Mouse (Mus musculus): ENCODE results near the gene Asic1. TPM values are rescaled to one million over a fixed set of nuclear protein-coding genes. Genes with fewer than 3 reads are reported as not detected.

Asic1 gene
- polyA plus RNA-seq, 2 experiments = 1.4 to 3.4 TPM

DNA sequence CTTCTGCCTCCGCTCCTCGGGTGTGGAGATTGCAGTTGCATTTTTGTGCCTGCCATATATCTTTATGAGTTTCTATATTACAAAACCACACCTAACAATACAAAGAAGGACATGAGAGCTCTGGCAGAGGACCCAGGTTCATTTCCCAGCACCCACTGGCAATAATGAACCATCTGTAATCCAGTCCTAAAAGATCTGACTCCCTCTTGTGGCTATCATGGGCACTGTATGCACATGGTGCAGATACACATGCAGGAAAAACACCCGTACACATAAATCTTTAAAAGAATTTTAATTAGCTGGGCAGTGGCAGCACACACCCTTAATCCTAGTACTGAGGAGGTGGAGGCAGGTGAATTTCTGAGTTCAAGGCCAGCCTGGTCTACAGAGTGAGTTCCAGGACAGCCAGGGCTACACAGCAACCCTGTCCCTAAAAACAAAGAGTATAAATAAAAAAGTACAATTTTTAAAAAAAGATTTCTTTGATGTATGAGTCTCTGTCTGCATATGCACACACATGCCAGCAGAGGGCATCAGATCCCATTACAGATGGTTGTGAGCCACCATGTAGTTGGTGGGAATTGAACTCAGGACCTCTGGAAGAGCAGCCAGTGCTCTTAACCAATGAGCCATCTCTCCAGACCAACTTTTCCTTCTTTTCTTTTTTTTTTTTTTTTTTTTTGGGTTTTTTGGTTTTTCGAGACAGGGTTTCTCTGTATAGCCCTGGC, 59.1 kb downstream of the Asic1 start:
- ATAC-seq (ENCODE audit: low FRiP score, low read depth) = no peak
- Histone ChIP-seq H3K4me1 (ENCODE audit: control insufficient read depth, insufficient read depth, low read length) (peaks cover 7% of the 10 kb centered on the region; the same call in 1 of the 2 replicates), H3K9me3 (ENCODE audit: control insufficient read depth, low read length) (no peaks in the 10 kb centered on the region), H3K36me3 (ENCODE audit: control insufficient read depth, insufficient read depth, low read length) (peaks cover 34% of the 10 kb centered on the region), H3K27ac (replicated peaks; ENCODE audit: low read depth, low read length) (no peak overlapping the region), H3K27me3 (ENCODE audit: control insufficient read depth, insufficient read depth, low read length) (no peaks in the 10 kb centered on the region), H3K9ac (ENCODE audit: low read depth, low read length, severe bottlenecking) (no peak overlapping the region), H3K4me3 (replicated peaks; ENCODE audit: low read length) (no peak overlapping the region), H3K4me2 (replicated peaks; ENCODE audit: low read depth, low read length, severe bottlenecking) (no peak overlapping the region)
- WGBS = 96% methylated on average over 3 of the region's 4 CpGs
- no peak for TF ChIP-seq POLR2A (IDR thresholded peaks at IDR 0.05; ENCODE audit: borderline replicate concordance, extremely low read depth, insufficient read depth, insufficient read length)
- no peak for DNase-seq (ENCODE audit: low spot score)

DNA sequence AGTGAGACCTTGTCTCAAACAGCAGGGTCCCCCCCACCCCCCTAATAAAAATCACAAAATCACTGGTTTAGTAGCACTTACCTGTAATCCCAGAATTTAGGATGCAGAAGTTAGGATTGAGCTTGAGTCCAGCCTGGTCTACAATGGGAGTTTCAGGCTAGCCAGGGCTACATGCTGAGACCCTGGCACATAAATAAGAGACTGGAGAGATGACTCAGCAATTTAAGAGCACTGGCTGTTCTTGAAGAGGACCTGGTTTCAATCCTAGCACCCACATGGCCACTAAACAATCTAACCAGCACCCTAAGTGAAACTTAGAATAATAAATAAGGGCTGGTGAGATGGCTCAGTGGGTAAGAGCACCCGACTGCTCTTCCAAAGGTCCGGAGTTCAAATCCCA, 61.0 kb downstream of the Asic1 start:
- H3K4me3 ChIP-seq (replicated peaks; ENCODE audit: low read length) = no peak overlapping the region
- no peaks in the 10 kb centered on the region for H3K27me3 ChIP-seq (ENCODE audit: control insufficient read depth, insufficient read depth, low read length)
- no peak for TF ChIP-seq POLR2A (IDR thresholded peaks at IDR 0.05; ENCODE audit: borderline replicate concordance, extremely low read depth, insufficient read depth, insufficient read length)
- no peak for DNase-seq (ENCODE audit: low spot score)
- WGBS = 95% methylated on average over 2 of the region's 2 CpGs
- H3K9ac ChIP-seq (ENCODE audit: low read depth, low read length, severe bottlenecking) = no peak overlapping the region
- H3K4me2 ChIP-seq (replicated peaks; ENCODE audit: low read depth, low read length, severe bottlenecking) = no peak overlapping the region
- H3K27ac ChIP-seq (replicated peaks; ENCODE audit: low read depth, low read length) = no peak overlapping the region
- no peak for ATAC-seq (ENCODE audit: low FRiP score, low read depth)
- peaks cover 52% of the 10 kb centered on the region for H3K36me3 ChIP-seq (ENCODE audit: control insufficient read depth, insufficient read depth, low read length)
- no peaks in the 10 kb centered on the region for H3K4me1 ChIP-seq (ENCODE audit: control insufficient read depth, insufficient read depth, low read length)
- H3K9me3 ChIP-seq (ENCODE audit: control insufficient read depth, low read length) = no peaks in the 10 kb centered on the region

DNA sequence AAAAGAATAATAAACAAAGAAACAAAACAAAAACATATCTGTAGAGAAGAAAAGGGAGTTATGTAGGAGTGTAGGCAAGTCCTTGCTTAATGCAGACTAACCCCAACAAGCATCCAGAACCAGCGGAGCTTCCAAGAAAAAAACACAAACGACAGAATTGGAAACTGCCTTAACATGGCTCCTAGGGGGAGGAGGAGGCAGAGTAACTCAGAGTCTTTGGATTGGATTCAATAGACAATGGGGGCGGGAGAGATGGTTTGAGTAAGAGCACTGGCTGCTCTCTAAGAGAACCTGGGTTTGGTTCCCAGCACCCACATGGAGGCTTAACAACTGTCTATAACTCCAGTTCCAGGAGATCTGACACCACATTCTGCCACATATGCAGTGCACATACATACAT, 61.5 kb downstream of the Asic1 start:
- H3K36me3 ChIP-seq (ENCODE audit: control insufficient read depth, insufficient read depth, low read length) = peaks cover 57% of the 10 kb centered on the region
- ATAC-seq (ENCODE audit: low FRiP score, low read depth) = no peak
- H3K27me3 ChIP-seq (ENCODE audit: control insufficient read depth, insufficient read depth, low read length) = no peaks in the 10 kb centered on the region
- H3K4me2 ChIP-seq (replicated peaks; ENCODE audit: low read depth, low read length, severe bottlenecking) = no peak overlapping the region
- TF ChIP-seq POLR2A (IDR thresholded peaks at IDR 0.05; ENCODE audit: borderline replicate concordance, extremely low read depth, insufficient read depth, insufficient read length) = no peak
- no peak overlapping the region for H3K4me3 ChIP-seq (replicated peaks; ENCODE audit: low read length)
- no peak overlapping the region for H3K27ac ChIP-seq (replicated peaks; ENCODE audit: low read depth, low read length)
- no peak overlapping the region for H3K9ac ChIP-seq (ENCODE audit: low read depth, low read length, severe bottlenecking)
- no peak for DNase-seq (ENCODE audit: low spot score)
- 95% methylated on average over 3 of the region's 3 CpGs for WGBS
- no peaks in the 10 kb centered on the region for H3K4me1 ChIP-seq (ENCODE audit: control insufficient read depth, insufficient read depth, low read length)
- no peaks in the 10 kb centered on the region for H3K9me3 ChIP-seq (ENCODE audit: control insufficient read depth, low read length)

DNA sequence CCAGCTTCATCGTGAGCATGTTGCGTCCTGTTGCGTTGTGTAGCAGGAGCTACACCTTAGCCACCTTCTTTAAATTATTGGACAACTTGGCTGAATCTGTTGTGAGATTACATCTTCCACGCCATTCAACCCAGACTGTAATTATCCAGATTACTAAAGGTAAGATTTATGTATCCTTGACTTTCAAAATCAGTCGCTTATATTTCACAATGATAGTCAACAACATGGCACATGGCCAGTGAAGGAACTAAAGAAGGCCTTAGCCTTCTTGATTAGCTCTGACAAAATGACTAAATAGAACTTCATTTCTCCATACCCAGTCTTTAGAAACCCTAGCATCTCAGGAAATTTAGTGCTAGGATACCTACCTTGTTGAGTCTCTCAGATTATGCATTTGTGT, 63.0 kb downstream of the Asic1 start:
- no peak overlapping the region for H3K4me3 ChIP-seq (replicated peaks; ENCODE audit: low read length)
- no peak overlapping the region for H3K27ac ChIP-seq (replicated peaks; ENCODE audit: low read depth, low read length)
- H3K36me3 ChIP-seq (ENCODE audit: control insufficient read depth, insufficient read depth, low read length) = peaks cover 62% of the 10 kb centered on the region
- 90% methylated on average over 5 of the region's 5 CpGs for WGBS
- no peak overlapping the region for H3K9ac ChIP-seq (ENCODE audit: low read depth, low read length, severe bottlenecking)
- H3K4me2 ChIP-seq (replicated peaks; ENCODE audit: low read depth, low read length, severe bottlenecking) = no peak overlapping the region
- DNase-seq (ENCODE audit: low spot score) = no peak
- no peaks in the 10 kb centered on the region for H3K9me3 ChIP-seq (ENCODE audit: control insufficient read depth, low read length)
- no peak for ATAC-seq (ENCODE audit: low FRiP score, low read depth)
- H3K4me1 ChIP-seq (ENCODE audit: control insufficient read depth, insufficient read depth, low read length) = no peaks in the 10 kb centered on the region
- no peak for TF ChIP-seq POLR2A (IDR thresholded peaks at IDR 0.05; ENCODE audit: borderline replicate concordance, extremely low read depth, insufficient read depth, insufficient read length)
- no peaks in the 10 kb centered on the region for H3K27me3 ChIP-seq (ENCODE audit: control insufficient read depth, insufficient read depth, low read length)

DNA sequence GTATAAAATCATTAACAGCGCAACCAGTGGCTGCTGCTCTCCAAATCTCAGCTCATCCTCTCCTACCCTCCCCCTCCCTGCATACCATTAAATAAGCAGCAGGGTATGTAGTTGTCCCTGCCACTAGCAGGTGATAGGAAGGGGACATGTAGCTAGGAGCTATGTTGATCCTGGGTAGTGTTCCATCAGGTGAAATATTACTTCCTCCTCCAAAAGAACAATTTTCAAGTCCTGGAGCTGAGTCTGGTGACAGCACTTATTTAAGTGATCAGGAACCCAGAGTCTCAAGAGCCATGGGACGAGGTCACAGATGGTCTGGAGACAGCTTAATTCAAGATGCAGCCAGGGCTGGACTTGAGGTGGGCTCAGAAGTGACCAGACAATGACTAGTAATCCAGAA, 65.5 kb downstream of the Asic1 start:
- no peaks in the 10 kb centered on the region for H3K9me3 ChIP-seq (ENCODE audit: control insufficient read depth, low read length)
- no peak overlapping the region for H3K27ac ChIP-seq (replicated peaks; ENCODE audit: low read depth, low read length)
- no peaks in the 10 kb centered on the region for H3K27me3 ChIP-seq (ENCODE audit: control insufficient read depth, insufficient read depth, low read length)
- ATAC-seq (ENCODE audit: low FRiP score, low read depth) (no peak), DNase-seq (ENCODE audit: low spot score) (no peak)
- no peak for TF ChIP-seq POLR2A (IDR thresholded peaks at IDR 0.05; ENCODE audit: borderline replicate concordance, extremely low read depth, insufficient read depth, insufficient read length)
- no peak overlapping the region for H3K4me2 ChIP-seq (replicated peaks; ENCODE audit: low read depth, low read length, severe bottlenecking)
- H3K4me1 ChIP-seq (ENCODE audit: control insufficient read depth, insufficient read depth, low read length) = no peaks in the 10 kb centered on the region
- H3K9ac ChIP-seq (ENCODE audit: low read depth, low read length, severe bottlenecking) = no peak overlapping the region
- WGBS = 87% methylated on average over 2 of the region's 2 CpGs
- H3K36me3 ChIP-seq (ENCODE audit: control insufficient read depth, insufficient read depth, low read length) = peaks cover 69% of the 10 kb centered on the region
- H3K4me3 ChIP-seq (replicated peaks; ENCODE audit: low read length) = no peak overlapping the region
